Mouse (Mus musculus): ENCODE results near the gene Faim2.

Gene Faim2

DNA sequence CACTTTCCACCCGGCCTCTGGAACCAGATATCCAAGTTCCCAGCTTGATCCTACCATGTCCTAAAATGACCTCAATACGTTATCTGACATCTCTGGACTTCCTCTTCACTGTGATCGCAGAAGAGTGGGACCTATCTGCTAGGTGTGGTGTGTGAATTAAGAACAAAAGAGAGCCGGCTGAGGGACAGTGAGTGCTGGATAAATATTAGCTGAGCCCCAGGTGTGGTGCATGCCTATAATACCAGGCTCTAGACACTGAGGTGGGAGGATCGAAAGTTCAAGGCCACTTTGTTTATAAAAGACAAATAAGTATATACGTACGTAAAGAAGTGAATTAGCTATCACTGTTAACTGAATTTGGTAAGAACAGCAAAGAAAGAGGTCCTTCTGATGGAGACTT, 18.1 kb downstream of the Faim2 start:
- no peak for DNase-seq (ENCODE audit: low read depth, low spot score)

DNA sequence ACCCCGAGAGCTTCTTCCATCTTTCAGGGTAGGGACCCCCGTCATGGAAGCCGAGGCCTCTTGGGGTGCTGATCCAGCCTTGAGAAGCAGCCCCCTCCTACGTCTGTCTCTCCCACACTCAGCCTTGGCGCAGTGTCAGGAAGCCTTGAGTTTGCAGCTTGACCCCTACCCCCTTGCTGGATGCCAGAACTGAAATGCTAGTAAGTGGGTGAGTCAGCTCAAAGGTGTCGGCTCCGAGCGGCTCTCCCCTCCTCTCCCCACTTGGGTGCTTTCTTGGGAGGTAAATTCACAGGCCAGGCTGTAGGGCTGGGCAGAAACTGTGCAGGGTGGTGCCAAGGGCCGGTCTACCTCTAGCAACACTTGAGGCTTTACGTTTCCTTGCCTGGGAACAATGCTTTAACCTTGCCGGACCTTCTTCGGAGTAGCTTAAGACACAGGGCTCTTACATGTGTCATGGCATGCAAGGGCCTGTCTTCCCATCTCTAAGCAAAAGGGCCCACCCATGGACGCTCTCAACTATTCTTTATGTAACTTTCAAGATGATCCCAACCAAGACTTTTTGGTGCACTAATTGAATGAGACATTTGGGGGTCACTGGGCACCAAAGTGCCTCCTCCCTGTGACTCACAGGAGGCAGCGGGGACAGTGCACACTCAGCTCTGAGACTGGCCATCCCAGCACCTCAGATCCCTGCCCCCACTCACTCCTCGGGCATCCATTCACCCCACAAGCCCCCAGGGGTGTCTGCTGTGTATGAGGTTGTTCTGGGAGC, 22.5 kb downstream of the Faim2 start:
- DNase-seq (ENCODE audit: low read depth, low spot score): no peak

DNA sequence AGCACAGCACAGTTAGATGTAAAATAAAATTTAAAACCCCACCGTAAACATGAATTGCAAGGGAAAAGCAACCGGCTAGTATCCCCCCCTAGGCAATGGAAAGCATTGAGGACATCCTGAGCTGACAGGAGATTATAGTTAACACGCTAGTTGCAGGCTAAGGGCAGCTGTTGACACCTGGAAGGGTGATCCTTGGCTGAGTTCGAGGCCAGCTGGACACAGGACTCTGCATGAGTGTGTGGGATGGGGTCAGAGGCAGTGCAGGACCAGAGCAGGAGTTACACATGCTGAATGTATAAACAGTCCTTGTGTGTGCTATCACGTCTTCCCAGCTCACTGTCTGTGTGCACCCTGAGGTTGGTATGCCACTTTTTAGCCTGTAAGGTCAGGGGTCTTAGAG, 24.7 kb downstream of the Faim2 start:
- DNase-seq (ENCODE audit: low read depth, low spot score): no peak

DNA sequence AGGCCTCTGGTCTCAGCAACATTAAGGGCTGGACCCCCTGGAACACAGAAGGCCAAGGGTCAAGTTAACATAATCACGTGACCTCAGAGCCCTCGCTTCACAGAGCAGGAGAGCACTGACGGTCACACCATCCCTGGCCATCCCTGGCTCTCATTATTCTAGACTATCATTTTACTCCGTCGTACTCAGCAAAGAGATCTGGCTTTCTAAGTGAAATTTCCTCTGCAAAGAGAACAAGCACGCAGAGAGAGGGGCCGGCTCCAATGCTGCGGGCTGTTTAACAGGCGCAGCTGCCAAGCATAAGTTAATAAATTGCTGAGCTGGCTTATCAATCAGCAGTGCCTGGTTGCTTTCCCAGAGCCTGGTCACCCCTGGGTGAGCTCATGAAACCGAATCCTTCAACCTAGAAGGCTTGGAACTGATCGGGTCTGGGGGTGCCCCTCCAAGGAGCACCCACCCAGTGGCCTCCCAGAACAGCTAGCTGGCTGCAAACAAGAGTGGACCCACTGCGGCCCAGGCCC, 25.6 kb downstream of the Faim2 start:
- DNase-seq (ENCODE audit: low read depth, low spot score): no peak

DNA sequence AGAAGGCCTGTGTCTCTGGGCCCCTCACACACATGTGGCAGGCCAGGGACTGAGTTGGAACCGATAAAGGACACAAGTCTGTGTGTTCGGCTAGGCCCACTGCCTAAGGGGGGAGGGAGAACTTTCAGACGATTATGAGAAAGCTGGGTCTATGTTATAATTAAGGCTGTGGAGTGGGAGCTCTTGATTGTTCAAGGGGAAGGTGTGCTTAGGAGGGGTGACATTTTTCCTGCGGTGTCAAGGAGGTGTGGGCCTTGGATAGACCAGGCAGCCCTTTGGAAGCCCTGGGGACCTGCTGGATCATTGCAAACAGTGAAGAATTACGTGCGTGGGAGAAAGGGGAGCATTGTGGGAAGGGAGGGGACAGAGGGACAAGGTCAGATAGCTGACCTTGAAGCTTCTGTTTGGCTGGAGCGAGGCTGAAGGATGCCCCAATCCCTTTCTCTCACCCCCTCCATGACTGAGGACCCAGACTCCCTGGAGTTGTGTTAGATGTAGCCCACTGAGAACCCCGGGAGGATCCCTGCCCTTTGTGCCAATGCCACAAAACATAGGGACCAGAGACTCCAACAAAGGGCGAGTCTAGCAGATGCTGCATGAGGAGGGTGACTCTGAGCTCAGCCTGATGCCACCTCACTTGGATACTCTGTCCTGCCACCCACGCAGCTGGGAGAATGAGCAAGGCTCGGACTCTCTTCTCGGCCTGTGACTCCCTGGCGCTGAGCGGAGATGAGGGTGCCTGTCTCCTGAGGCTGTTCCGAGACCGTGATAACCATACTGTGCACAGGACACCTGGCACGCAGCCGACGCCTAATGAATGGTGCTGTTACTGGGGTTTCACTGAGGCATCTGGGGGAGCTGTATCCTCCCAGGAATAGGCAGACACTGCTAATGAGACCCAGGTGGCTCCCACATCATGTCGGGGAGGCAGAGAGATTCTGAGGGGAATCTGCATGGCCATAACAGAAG, 26.4 kb downstream of the Faim2 start:
- no peak for DNase-seq (ENCODE audit: low read depth, low spot score)

DNA sequence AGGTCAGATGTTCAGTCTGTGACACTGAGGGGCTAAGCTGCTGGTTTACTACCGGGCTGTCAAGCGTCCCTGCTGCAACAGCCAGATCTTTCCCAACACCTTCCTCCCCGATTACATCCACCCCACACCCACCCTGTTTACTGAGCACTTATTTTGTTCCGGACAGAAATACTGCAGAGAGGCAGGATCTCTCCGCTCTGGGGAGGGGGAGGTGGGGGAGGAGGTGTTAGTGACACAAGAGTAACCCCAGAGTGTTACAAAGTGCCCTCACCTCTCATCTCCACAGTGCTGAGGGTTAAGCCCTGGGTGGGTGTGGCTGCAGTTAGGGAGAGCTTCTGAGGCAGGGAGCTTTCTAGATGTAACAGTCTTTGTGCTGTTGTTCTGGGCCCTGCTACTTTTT, 27.6 kb downstream of the Faim2 start:
- DNase-seq (ENCODE audit: low read depth, low spot score): no peak

DNA sequence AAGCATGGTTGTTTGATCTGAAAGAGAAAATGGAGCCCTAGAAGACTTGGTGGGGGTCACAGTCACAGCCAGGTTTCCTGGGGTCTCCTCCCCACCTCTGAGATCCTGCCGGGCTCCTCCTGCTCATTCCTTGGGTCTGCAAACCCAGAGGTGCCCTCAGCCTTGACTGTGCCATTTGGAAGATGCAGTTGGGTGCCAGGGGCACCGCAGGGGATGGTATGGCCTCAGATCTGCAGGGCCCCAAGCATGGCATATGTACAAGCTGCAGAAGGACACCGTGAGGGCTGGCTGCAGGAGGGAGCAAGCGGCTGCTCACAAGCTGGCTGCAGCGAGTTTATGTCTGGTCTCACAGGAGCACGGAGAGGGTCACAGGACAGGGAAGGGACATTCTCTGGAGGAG, 28.2 kb downstream of the Faim2 start:
- DNase-seq (ENCODE audit: low read depth, low spot score): no peak

DNA sequence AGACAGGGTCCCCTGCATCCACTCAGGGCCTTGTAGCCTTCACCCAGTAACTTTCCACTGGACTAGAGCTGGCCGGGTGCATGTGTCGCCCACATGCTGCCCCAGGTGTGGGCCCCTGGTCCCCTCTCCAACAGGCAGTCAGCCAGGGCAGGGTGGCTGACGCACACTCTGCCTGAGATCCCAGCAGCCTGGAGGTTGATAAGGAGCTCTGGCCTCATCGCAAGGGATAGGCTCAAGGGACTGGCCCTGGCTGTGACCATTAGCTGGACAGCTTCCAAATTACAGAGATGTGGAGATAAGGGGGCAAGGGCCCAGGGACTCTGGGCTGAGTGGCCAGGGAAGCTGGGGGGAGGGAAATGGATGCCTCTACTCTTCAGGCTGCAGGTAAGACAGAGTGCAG, 29.2 kb downstream of the Faim2 start:
- DNase-seq (ENCODE audit: low read depth, low spot score): no peak

DNA sequence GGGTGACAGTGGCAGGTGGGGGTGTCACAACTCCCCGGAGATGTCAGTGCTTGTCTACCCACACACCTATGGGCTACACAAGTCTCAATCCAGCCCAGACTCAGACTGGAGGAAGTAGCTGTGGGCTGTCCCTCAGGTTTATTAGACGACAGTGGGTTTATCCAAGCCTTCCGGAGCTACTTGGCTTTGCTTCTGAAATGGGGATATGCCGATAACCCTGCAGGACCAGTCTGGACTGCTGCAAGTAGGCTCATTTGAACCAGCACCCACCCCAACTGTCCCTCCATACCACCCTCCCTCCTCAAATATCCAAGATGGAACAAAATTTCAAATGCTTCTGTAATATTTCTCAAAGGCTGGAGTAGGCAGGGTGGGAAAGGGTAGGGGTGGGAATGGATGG, 29.6 kb downstream of the Faim2 start:
- no peak for DNase-seq (ENCODE audit: low read depth, low spot score)

DNA sequence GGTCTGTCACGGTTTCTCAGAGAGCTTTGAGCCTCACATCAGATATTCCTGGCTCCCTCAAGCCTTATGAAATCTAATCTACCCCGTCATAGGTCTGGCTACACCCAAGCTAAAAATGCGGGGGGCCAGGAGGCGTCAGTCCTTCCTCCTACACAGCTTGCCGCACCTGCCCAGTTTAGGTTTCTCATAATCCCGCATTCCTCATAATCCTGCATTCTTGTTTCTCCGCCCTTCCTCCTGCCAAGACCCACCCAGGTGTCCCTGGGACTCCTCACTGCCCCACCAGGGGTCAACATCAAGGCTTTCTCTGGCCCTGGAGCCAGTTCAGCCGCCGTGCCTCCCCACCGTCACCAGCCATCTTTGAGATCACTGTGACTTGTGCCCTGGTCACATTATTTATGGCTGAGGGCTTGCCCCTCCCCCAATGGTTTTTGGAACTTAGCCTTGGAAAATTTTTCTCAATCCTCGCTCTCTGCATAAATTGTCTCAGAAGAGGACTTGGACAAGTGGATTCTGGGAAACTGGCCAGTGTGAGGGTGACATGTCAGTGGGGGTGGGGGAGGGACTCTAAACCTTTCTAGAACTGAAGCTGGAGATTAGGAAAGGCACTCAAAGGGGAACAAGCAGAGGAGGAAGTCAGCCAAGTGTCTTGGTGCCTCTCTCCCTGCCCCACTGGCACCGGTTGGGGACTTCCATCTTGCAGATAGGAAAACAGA, 30.3 kb downstream of the Faim2 start:
- no peak for DNase-seq (ENCODE audit: low read depth, low spot score)

DNA sequence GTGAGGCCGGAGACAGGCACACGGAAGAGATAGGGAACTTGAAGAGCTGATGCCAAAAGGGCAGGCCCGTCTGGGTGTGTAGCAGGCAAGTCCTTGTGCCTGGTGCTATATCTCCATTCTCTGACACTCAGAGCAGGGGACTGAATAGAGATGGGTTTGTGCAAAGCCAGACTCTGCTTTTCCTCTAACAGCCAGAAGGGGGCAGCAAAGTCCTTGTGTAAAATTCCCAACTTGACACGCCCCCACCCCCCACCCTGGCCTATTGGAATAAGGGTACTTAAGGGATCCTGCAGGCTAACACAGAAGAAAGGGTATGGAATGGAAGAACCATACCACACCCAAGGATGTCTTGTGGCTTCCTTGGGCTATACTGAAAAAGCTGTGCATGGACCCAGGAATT, 30.9 kb downstream of the Faim2 start:
- peak; percentile 73 for DNase-seq (ENCODE audit: low read depth, low spot score)

DNA sequence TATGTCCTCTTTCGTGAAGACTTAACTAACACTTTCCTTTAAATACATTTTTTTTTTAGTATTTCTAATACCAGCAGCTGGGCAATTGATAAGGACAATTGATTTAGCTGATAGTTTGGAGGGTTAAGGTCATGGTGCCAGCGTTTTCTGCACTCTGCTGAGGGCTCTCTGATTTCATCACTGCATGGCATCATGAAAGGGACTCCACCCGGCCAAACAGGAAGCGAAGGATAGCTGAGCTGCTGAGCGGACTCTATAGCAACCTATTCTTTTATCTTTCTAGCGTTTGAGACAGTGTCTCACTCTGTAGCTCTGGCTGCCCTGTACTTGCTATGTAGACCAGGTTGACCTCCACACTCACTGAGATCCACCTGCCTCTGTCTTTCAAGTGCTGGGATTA, 43.2 kb downstream of the Faim2 start:
- DNase-seq (ENCODE audit: low read depth, low spot score): no peak

DNA sequence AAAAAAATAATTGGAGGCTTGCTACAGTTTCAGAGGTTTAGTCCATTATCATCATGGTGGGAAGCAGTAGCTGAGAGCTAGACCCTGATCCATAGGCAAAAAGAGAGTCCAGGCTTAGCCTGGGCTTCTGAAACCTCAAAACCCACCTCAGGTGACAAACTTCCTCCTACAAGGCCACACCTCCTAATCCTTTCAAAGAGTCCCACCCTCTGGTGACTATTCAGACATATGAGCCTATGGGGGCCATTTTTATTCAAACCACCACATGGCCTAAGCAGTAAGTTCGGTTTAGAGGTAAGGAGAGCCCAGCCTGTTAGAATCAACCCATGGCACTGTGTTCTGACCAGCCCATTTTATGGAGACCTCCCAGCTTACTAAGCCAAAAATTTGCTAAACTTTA, 52.2 kb downstream of the Faim2 start:
- DNase-seq (ENCODE audit: low read depth, low spot score): no peak

DNA sequence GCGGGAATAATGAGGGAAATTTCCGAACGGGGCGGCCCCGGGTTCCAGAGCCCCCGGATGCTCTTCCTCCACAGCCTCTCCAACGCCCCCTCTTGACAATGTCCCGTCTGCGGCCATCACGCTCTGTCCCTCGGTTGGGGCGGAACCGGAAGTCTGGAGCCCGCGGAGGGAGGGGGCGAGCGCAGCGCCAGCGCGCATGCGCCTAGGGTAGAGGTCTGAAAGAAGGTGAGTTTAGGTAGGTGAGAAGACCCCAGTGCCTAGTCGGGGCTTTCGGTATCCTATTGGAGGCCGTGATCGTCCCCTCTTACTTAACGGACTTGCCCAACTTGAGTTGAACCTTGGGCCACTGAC, 53.4 kb downstream of the Faim2 start, which contains the start of gene Bcdin3d:
Gene Bcdin3d (minus strand): TSS at position 155 of the 351 bp plus-strand sequence.
- peak; percentile 82 for DNase-seq (ENCODE audit: low read depth, low spot score)

DNA sequence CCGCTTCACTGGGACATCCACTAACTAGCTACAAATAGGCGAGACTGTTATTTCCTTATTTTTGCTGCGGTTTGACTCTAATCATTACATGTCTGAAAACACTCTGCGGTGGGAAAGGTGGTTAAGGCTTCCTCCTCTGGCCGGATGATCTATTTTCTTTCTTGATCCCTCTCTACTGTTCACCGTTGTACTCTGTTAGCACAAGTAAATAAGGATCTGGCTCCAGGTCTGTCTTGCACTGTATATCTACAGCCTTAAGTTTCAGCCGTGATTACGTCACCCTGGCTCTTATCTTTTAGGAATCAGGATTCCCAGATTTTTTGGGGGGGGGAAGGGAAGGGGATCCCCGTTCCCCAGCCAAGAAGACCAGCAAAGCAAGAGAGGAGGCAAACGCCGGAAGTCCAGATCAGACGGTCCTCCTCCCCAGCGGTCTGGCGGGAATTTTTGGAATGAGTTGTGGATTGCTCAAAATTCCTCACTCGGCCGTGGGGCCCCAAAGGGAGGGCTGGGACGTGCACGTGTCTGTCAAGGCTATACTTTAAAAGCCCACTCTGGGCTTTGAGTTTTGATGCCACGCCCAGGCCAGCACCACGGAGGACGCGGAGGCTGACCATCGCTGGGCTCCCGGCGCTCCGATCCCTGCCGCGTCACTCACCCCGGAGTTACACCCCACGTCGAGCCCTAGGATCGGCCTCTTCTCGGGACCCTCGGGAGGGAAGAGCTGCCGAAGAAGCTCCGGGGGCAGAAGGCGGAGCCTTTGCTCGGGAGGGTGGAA, 54.0 kb downstream of the Faim2 start:
- DNase-seq (ENCODE audit: low read depth, low spot score): peak; percentile 51

DNA sequence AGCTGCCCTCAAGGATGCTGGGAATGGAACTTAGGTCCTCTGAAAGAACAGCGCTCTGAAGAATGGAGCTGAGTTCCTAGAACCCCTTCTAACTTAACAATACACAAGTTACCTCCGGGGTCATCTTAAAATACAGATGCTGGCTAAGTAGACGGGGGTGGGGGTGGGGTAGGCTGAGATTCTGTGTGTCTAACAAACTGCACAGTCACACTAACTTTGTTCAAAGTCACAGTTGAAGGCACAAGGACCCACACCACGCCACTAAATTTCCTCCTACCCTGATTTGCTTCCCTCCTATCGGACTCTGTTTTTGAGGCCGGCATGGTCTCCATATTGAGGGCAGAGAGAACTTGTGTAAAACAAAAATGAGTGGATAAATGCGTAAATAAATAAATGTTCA, 55.0 kb downstream of the Faim2 start:
- DNase-seq (ENCODE audit: low read depth, low spot score): no peak

DNA sequence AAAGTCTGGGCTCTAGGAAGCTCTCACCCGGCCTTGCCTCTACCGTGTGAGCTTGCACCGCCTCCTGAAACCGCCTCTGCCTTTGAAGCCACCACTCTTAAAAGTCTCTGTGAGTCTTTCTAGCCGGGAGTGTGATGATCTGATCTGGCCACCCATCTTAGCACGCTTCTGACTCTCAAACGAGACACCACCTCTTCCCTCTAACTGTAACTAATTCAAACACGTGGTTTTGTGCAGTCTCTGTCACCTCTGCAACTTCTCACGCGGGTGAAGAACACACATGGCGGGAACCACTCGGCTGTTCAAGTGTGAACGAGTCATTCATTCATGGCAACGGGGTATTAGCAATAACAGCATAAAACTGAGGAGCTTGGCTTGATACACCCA, 56.3 kb downstream of the Faim2 start:
- no peak for DNase-seq (ENCODE audit: low read depth, low spot score)

DNA sequence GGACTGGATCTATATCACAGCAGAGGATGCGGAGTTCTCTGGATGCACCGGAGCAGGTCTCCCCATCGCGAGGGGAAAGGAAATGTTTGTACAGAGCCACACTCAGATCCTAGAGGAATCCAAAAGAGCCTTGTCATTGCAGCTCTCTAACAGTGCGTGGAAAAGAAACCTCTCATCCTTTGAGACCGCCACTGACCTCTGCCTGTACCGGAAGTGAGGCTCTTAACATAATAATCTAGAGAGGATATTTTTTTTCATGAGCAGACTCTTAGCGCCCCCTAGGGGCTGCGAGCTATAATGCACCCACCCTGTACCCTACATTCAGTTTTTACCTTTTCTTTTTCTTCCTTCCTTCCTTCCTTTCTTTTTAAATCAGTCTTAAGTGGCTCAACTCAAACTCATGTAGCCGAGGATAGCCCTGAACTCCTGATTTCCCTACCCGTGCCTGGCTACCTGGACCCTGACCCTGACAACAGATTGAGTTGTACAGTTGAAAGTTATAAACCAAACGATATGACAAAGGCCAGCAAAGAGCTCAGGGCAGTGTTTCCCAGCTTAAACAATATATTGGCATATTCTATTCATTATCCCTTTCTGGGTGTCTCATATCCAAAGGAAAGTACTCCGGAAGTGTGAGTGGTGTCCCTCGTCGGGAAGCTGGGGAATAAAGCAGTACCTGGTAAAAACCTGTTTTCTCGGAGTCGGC, 56.8 kb downstream of the Faim2 start:
- no peak for DNase-seq (ENCODE audit: low read depth, low spot score)

DNA sequence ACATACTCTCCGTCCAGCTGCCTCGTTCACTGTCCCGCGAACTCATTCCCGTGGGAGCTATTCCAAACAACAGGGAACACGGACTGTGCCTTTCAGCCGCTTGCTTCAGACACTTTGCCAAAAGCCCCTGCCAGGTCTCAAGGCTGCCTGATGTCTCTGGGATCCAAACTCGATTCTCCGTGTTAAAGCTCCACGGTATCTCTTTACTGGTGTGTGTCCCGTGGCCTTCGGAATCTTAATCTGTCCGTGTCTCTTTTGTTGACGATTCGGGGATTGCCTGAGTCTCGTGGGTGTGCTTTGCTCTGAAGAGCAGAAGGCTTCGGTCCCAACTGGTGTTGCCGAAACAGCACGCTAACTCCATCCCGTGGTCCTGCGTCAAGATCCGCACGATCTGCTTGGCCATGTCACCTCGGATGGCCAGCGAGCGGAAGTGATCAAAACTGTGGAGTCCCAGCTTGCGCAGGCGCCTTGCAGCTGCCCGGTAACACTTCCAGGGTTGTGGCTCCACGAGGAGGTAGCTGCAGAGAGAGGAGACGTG, 57.7 kb downstream of the Faim2 start:
- DNase-seq (ENCODE audit: low read depth, low spot score): no peak

DNA sequence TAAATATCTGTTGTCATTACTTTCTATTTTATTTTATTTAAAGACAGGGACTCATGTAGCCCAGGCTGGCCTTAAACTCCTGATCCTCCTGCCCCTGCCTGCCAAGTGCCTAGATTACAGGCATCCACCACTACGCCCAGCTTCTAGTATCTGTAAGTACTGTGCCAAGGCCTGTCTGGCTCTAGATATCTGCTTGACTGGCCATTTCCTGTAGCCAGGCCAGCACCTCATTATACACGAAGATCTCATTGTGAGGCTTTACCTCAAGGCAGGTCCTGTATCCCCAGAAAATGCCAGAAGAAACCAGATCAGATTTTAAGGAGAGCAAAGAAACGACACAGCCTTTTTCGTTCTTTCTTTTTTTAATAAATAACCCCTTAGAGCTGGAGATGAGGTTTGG, 58.2 kb downstream of the Faim2 start:
- DNase-seq (ENCODE audit: low read depth, low spot score): no peak

Data from embryo, embryonic 11.5 days (tissue).